Mouse (Mus musculus) liver, embryonic 14.5 days (tissue): ENCODE measurements around the gene Coro7.

Experiments used
- CTCF ChIP-seq: IDR thresholded peaks from 2 replicates; pipeline ENCODE4 v1.5.1; 2016; ENCODE audit warnings: antibody characterized with exemption, low read depth, control low read depth
- EP300 ChIP-seq: IDR thresholded peaks from 2 replicates; pipeline ENCODE4 v1.6.1; 2016; ENCODE audit warnings: antibody characterized with exemption, low read depth

- TF ChIP-seq CTCF (no peak), EP300 (no peak)
Observed at GRCm38 (mm10) chr16:4661605-4662004, 18.0 kb downstream of the Coro7 start.
